Mouse (Mus musculus) skeletal muscle tissue, adult 2 months (tissue): ENCODE data around the gene Coasy.

Source experiments
- DNase-seq: peaks from one replicate; pipeline ENCODE4 v3.0.0-alpha.2; 2012; ENCODE audit warnings: low read depth, low spot score

Coasy gene

GRCm38 (mm10) chr11:101062971-101063675 lies 19.2 kb upstream of the Coasy start:
- DNase-seq, result no peak

GRCm38 (mm10) chr11:101063676-101064327 lies 18.6 kb upstream of the Coasy start:
- peak; percentile 82 for DNase-seq

GRCm38 (mm10) chr11:101064462-101064861 lies 17.9 kb upstream of the Coasy start:
- DNase-seq, result no peak

GRCm38 (mm10) chr11:101065002-101065401 lies 17.4 kb upstream of the Coasy start:
- no peak for DNase-seq

- peak; percentile 74 for DNase-seq
These were observed 15.6 kb upstream of the Coasy start for GRCm38 (mm10) chr11:101066549-101067412.

GRCm38 (mm10) chr11:101069391-101070188 lies 12.8 kb upstream of the Coasy start, which contains the start of gene Naglu:
Gene Naglu, plus strand, starts transcription at chr11:101070012.
- peak; percentile 95 for DNase-seq

GRCm38 (mm10) chr11:101070189-101070527 lies 12.2 kb upstream of the Coasy start:
- no peak for DNase-seq

GRCm38 (mm10) chr11:101070987-101071386 lies 11.4 kb upstream of the Coasy start:
- DNase-seq, result no peak

GRCm38 (mm10) chr11:101071810-101072428 lies 10.4 kb upstream of the Coasy start:
- DNase-seq, result no peak

GRCm38 (mm10) chr11:101078121-101078520 lies 4.2 kb upstream of the Coasy start, which contains the start of gene Hsd17b1:
Gene Hsd17b1, plus strand, starts transcription at chr11:101078411.
- no peak for DNase-seq

GRCm38 (mm10) chr11:101079746-101080145 lies 2.6 kb upstream of the Coasy start:
- no peak for DNase-seq

- no peak for DNase-seq
These were observed 1.9 kb upstream of the Coasy start for GRCm38 (mm10) chr11:101080421-101080820.

GRCm38 (mm10) chr11:101081659-101082058 lies 706 bp upstream of the Coasy start:
- DNase-seq, result no peak

GRCm38 (mm10) chr11:101083083-101083697 lies 825 bp downstream of the Coasy start:
- DNase-seq, result no peak

- DNase-seq, result no peak
These were observed 1.9 kb downstream of the Coasy start for GRCm38 (mm10) chr11:101084246-101084645.

- no peak for DNase-seq
These were observed 2.4 kb downstream of the Coasy start for GRCm38 (mm10) chr11:101084811-101085210.

GRCm38 (mm10) chr11:101085617-101086322 lies 3.4 kb downstream of the Coasy start:
- DNase-seq, result no peak

GRCm38 (mm10) chr11:101086323-101086674 lies 3.9 kb downstream of the Coasy start:
- DNase-seq, result no peak

- DNase-seq, result peak; percentile 89
These were observed 4.7 kb downstream of the Coasy start, which contains the start of gene Mlx for GRCm38 (mm10) chr11:101086756-101087681. Gene Mlx, plus strand, starts transcription at chr11:101087277.
